Mouse (Mus musculus) left cerebral cortex, adult 18-20 months (tissue): Measurements from ENCODE around the gene Hexdc. TPM values are rescaled to one million over a fixed set of nuclear protein-coding genes. Genes with fewer than 3 reads are reported as not detected.

ENCODE experiments used
- total RNA-seq, 2 experiments: library from RNA; stranded (reverse); gene quantifications; 2 replicates each; pipeline ENCODE4 v1.2.3; 2021

Hexdc gene
- total RNA-seq, 2 experiments from 2014 or later = 19.6 to 22.3 TPM

Other genes with a start within 250 kb of the Hexdc start
- 100 to 1,000 TPM; 117 to 135 TPM for gene Csnk1d, start 213.1 kb upstream of the Hexdc start, total RNA-seq
- gene Cd7, start 165.0 kb upstream of the Hexdc start, total RNA-seq = 1 to 10 TPM; 1.1 to 2.2 TPM
- not detected for gene Sectm1b, start 140.9 kb upstream of the Hexdc start, total RNA-seq
- gene Sectm1a, start 123.2 kb upstream of the Hexdc start, total RNA-seq = not detected
- gene Tex19.2, start 85.8 kb upstream of the Hexdc start, total RNA-seq = not detected
- gene Tex19.1, start 58.3 kb upstream of the Hexdc start, total RNA-seq = not detected
- under 1 TPM; 0.19 to 0.21 TPM for gene Uts2r, start 44.2 kb upstream of the Hexdc start, total RNA-seq
- gene Ogfod3, start 278 bp downstream of the Hexdc start, total RNA-seq = 1 to 10 TPM; 8.2 TPM
- 10 to 100 TPM; 20.0 to 20.4 TPM for gene Cybc1, start 24.9 kb downstream of the Hexdc start, total RNA-seq
- gene Narf, start 32.8 kb downstream of the Hexdc start, total RNA-seq = 10 to 100 TPM; 38.4 to 49.2 TPM
- gene Foxk2, start 55.6 kb downstream of the Hexdc start, total RNA-seq = 10 to 100 TPM; 79.6 to 82.2 TPM
- gene Wdr45b, start 150.0 kb downstream of the Hexdc start, total RNA-seq = 10 to 100 TPM; 68.5 to 75.4 TPM
- gene Rab40b, start 183.8 kb downstream of the Hexdc start, total RNA-seq = 10 to 100 TPM; 42.4 to 51.4 TPM
- gene Fn3krp, start 217.0 kb downstream of the Hexdc start, total RNA-seq = 10 to 100 TPM; 49.2 to 53.6 TPM
- 10 to 100 TPM; 58.5 to 60.4 TPM for gene Fn3k, start 230.5 kb downstream of the Hexdc start, total RNA-seq
- gene Tbcd, start 247.5 kb downstream of the Hexdc start, total RNA-seq = 10 to 100 TPM; 36.4 to 36.6 TPM